Mouse (Mus musculus) olfactory bulb, adult 2 months (tissue): ENCODE results near the gene A930033H14Rik.

Experiments
- CTCF ChIP-seq: fragments of 200-500 bp; IDR thresholded peaks from 2 replicates; pipeline ENCODE4 v1.5.1; 2012; ENCODE audit warnings: low read depth, mild to moderate bottlenecking, low read length, moderate library complexity; ENCODE audit not compliant: insufficient read depth
- POLR2A ChIP-seq: fragments of 200-500 bp; IDR thresholded peaks from 2 replicates; pipeline ENCODE4 v1.6.1; 2012; ENCODE audit warnings: mild to moderate bottlenecking, low read depth, low read length, moderate library complexity; ENCODE audit not compliant: insufficient read depth

DNA sequence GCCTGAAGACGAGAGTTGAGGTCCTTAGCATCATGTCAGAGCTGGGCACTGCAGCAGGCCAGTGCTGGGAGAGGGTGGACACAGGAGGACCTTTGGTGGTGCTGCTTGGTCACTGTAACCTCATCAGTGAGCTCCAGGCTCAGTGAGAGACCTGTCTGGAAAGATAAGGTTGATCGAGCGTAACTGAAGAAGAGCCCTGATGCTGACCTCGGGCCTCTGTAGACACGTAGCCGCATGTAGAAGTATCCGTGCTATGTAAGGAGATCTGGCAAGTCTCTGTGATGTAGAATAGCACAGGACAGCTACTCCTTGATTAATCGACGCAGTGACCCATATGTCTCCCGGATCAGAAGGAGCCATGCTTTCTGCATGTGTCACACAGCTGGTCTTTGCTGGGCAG lies 19.2 kb downstream of the A930033H14Rik start:
- TF ChIP-seq CTCF, result no peak
- no peak for TF ChIP-seq POLR2A
